Mouse (Mus musculus): Measurements from ENCODE around the gene Fam78a. TPM values are rescaled to one million over a fixed set of nuclear protein-coding genes. Genes with fewer than 3 reads are reported as not detected.
A peak's percentile ranks its signal among the peaks of the same experiment; 100 is the strongest.

The Fam78a gene
- polyA plus RNA-seq, 1 experiment from 2014 or later = 27.6 TPM

DNA sequence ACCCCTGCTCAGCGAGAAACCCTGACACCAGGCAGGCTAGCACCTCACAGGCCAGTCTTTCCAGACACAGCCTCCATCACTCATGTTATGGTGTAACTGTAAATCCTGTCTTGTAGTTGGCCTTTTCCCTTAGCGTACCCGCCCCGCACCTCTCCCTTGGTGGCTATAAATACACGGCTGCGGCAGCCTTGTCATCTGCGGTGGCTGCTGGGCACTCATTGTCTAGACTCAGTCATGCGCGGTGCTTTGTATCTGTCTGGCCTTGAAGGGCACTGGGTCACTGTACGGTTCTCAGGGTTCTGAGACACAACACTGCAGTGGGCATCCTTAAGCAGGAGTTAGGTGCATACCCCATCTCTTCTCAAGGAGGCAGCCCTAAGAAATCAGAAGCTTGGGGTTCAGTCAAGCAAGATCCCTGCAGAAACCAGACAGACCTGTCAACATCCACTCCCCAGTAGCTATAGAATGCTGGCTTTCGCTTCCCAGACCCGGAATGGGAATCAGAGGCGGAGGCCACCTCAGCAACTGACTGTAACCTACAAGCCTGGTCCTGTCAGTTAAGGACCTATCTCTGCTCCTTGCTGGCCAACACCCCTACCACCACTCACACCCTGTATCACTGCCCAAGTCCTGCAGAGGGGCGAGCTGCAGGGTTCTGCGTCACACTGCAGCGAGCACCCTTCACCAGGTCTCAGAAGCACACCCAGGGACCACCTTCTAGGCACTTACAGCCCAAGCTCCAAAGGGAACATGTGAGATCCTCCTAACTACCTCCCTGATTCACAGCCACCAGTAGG, 20.7 kb upstream of the Fam78a start:
- Histone ChIP-seq H3K36me3 (ENCODE audit: control insufficient read depth, insufficient read depth) (peaks cover 14% of the 10 kb centered on the region), H3K4me3 (ENCODE audit: low read length) (no peak overlapping the region), H3K27ac (ENCODE audit: low read length) (peak overlapping the region; percentile 91), H3K4me2 (ENCODE audit: low read depth, low read length) (peak overlapping the region; percentile 3), H3K4me1 (ENCODE audit: control insufficient read depth, insufficient read depth, low read length) (peaks cover 32% of the 10 kb centered on the region), H3K9me3 (replicated peaks; ENCODE audit: control insufficient read depth, low read length) (peaks cover 5% of the 10 kb centered on the region; the same call in 1 of the 2 replicates), H3K27me3 (ENCODE audit: control insufficient read depth, insufficient read depth, low read length) (no peaks in the 10 kb centered on the region), H3K9ac (ENCODE audit: low read length) (peak overlapping the region; percentile 55)
- WGBS = 46% methylated on average over 16 of the region's 16 CpGs
- ATAC-seq (replicated peaks; ENCODE audit: extremely low read depth, insufficient read depth, low FRiP score) = peak; percentile 81

DNA sequence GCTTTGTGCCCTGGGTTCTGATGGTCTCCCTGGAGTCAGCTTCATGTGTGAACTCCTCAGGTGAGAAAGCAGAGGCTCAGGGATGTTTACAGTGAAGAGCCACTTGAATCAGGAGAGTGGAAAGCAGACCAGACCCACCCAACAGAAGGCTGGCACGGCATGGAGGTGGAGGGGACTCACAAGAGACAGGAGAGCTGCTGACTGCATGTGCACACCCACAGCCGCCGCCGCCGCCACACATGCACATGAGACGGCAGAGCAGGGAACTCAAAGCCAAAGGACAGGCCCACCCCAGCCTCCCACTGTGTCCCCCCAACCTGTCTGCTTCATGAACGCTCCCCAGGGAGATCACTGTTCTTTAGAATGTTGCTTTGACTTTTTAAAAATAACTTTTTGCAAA, 19.5 kb upstream of the Fam78a start:
- Histone ChIP-seq H3K4me3 (ENCODE audit: low read length) (no peak overlapping the region), H3K27ac (ENCODE audit: low read length) (peak overlapping the region; percentile 91), H3K4me1 (ENCODE audit: control insufficient read depth, insufficient read depth, low read length) (peaks cover 32% of the 10 kb centered on the region), H3K9me3 (replicated peaks; ENCODE audit: control insufficient read depth, low read length) (peaks cover 5% of the 10 kb centered on the region; the same call in 1 of the 2 replicates), H3K9ac (ENCODE audit: low read length) (no peak overlapping the region), H3K36me3 (ENCODE audit: control insufficient read depth, insufficient read depth) (peaks cover 12% of the 10 kb centered on the region), H3K27me3 (ENCODE audit: control insufficient read depth, insufficient read depth, low read length) (no peaks in the 10 kb centered on the region), H3K4me2 (ENCODE audit: low read depth, low read length) (no peak overlapping the region)
- no peak for ATAC-seq (replicated peaks; ENCODE audit: extremely low read depth, insufficient read depth, low FRiP score)
- WGBS = 58% methylated on average over 7 of the region's 7 CpGs

GRCm38 (mm10) chr2:32103557-32103956, 18.9 kb upstream of the Fam78a start:
- H3K27ac ChIP-seq (ENCODE audit: low read length) = peak overlapping the region; percentile 91; the same call in 1 of the 2 replicates
- H3K27me3 ChIP-seq (ENCODE audit: control insufficient read depth, insufficient read depth, low read length) = no peaks in the 10 kb centered on the region
- H3K36me3 ChIP-seq (ENCODE audit: control insufficient read depth, insufficient read depth) = peaks cover 10% of the 10 kb centered on the region
- 73% methylated on average over 7 of the region's 7 CpGs for WGBS
- no peak overlapping the region for H3K9ac ChIP-seq (ENCODE audit: low read length)
- H3K4me1 ChIP-seq (ENCODE audit: control insufficient read depth, insufficient read depth, low read length) = peaks cover 32% of the 10 kb centered on the region
- H3K4me2 ChIP-seq (ENCODE audit: low read depth, low read length) = no peak overlapping the region
- no peak overlapping the region for H3K4me3 ChIP-seq (ENCODE audit: low read length)
- peaks cover 5% of the 10 kb centered on the region; the same call in 1 of the 2 replicates for H3K9me3 ChIP-seq (replicated peaks; ENCODE audit: control insufficient read depth, low read length)
- no peak for ATAC-seq (replicated peaks; ENCODE audit: extremely low read depth, insufficient read depth, low FRiP score)

- Histone ChIP-seq H3K36me3 (ENCODE audit: control insufficient read depth, insufficient read depth) (peaks cover 6% of the 10 kb centered on the region), H3K27me3 (ENCODE audit: control insufficient read depth, insufficient read depth, low read length) (no peaks in the 10 kb centered on the region), H3K9me3 (replicated peaks; ENCODE audit: control insufficient read depth, low read length) (peaks cover 5% of the 10 kb centered on the region; the same call in 1 of the 2 replicates), H3K27ac (ENCODE audit: low read length) (no peak overlapping the region), H3K4me2 (ENCODE audit: low read depth, low read length) (no peak overlapping the region), H3K4me1 (ENCODE audit: control insufficient read depth, insufficient read depth, low read length) (peaks cover 32% of the 10 kb centered on the region), H3K9ac (ENCODE audit: low read length) (no peak overlapping the region), H3K4me3 (ENCODE audit: low read length) (no peak overlapping the region)
- WGBS = 64% methylated on average over 5 of the region's 5 CpGs
- ATAC-seq (replicated peaks; ENCODE audit: extremely low read depth, insufficient read depth, low FRiP score) = no peak
Measured at GRCm38 (mm10) chr2:32102944-32103343, 18.3 kb upstream of the Fam78a start.

DNA sequence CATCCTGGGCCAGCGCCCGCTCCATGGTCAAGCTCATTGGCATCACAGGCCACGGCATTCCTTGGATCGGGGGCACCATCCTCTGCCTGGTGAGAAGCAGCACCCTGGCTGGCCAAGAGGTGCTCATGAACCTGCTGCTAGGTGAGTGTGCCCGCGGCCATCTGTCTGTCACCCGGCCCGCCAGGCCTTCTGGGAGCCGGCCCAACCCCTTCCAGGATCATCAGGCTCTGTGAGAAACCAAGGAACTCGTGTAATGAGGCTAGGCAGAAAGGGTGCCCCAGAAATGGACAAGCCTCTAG, 11.4 kb upstream of the Fam78a start:
- peak overlapping the region; percentile 70 for H3K4me2 ChIP-seq (ENCODE audit: low read depth, low read length)
- ATAC-seq (replicated peaks; ENCODE audit: extremely low read depth, insufficient read depth, low FRiP score) = no peak
- no peaks in the 10 kb centered on the region for H3K27me3 ChIP-seq (ENCODE audit: control insufficient read depth, insufficient read depth, low read length)
- H3K9ac ChIP-seq (ENCODE audit: low read length) = peak overlapping the region; percentile 84
- peaks cover 5% of the 10 kb centered on the region; the same call in 1 of the 2 replicates for H3K9me3 ChIP-seq (replicated peaks; ENCODE audit: control insufficient read depth, low read length)
- H3K4me3 ChIP-seq (ENCODE audit: low read length) = peak overlapping the region; percentile 64
- H3K27ac ChIP-seq (ENCODE audit: low read length) = peak overlapping the region; percentile 87
- 74% methylated on average over 10 of the region's 10 CpGs for WGBS
- peaks cover 9% of the 10 kb centered on the region for H3K4me1 ChIP-seq (ENCODE audit: control insufficient read depth, insufficient read depth, low read length)
- H3K36me3 ChIP-seq (ENCODE audit: control insufficient read depth, insufficient read depth) = peaks cover 6% of the 10 kb centered on the region

- H3K9ac ChIP-seq (ENCODE audit: low read length) = peak within 1 kb of the TSS; percentile 84
- peak within 1 kb of the TSS; percentile 70 for H3K4me2 ChIP-seq (ENCODE audit: low read depth, low read length)
- H3K27me3 ChIP-seq (ENCODE audit: control insufficient read depth, insufficient read depth, low read length) = no peaks in the 10 kb centered on the region
- H3K27ac ChIP-seq (ENCODE audit: low read length) = peak within 1 kb of the TSS; percentile 87
- H3K4me1 ChIP-seq (ENCODE audit: control insufficient read depth, insufficient read depth, low read length) = peaks cover 9% of the 10 kb centered on the region
- WGBS = 41% methylated on average over 22 of the region's 22 CpGs
- peaks cover 2% of the 10 kb centered on the region; the same call in 1 of the 2 replicates for H3K9me3 ChIP-seq (replicated peaks; ENCODE audit: control insufficient read depth, low read length)
- peak within 1 kb of the TSS; percentile 64 for H3K4me3 ChIP-seq (ENCODE audit: low read length)
- H3K36me3 ChIP-seq (ENCODE audit: control insufficient read depth, insufficient read depth) = peaks cover 2% of the 10 kb centered on the region
- peak; percentile 89 for ATAC-seq (replicated peaks; ENCODE audit: extremely low read depth, insufficient read depth, low FRiP score)
Measured at GRCm38 (mm10) chr2:32095351-32096121, 10.9 kb upstream of the Fam78a start, which contains the start of gene Plpp7. Gene Plpp7, plus strand, starts transcription at chr2:32095528.

DNA sequence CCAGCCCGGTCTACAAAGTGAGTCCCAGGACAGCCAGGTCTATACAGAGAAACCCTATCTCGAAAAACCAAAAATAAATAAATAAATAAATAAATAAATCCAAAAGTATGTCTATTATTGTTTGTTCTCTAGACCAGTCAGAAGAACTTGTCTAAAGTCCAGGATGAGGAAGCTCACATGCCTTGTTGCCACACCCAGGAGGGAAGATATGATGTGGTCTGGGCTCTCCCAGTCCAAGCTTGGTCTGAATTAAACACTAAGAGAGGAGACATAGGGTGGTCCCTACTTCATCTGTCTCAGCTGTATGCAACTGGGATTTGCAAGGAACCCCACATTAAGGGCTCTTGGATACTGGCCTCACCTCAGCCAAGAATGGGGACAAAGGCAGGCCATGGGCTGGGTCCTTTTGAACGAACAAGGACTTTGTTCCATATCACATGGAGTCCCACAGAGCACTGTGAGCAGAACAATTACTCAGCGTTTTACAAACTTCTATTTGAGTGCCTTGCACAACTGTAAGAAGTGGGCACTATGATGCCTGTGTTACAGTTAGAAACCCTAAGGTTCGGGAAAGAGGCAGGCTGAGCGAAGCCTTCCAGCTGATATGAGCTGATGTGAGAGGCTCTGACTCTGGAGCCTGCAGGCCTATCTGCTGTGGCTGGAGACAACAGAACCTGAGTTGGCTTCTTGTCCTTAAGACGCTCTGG, 9.5 kb upstream of the Fam78a start:
- Histone ChIP-seq H3K4me1 (ENCODE audit: control insufficient read depth, insufficient read depth, low read length) (peaks cover 11% of the 10 kb centered on the region), H3K9ac (ENCODE audit: low read length) (no peak overlapping the region), H3K9me3 (replicated peaks; ENCODE audit: control insufficient read depth, low read length) (no peaks in the 10 kb centered on the region), H3K4me2 (ENCODE audit: low read depth, low read length) (no peak overlapping the region), H3K36me3 (ENCODE audit: control insufficient read depth, insufficient read depth) (no peaks in the 10 kb centered on the region), H3K27me3 (ENCODE audit: control insufficient read depth, insufficient read depth, low read length) (no peaks in the 10 kb centered on the region), H3K4me3 (ENCODE audit: low read length) (no peak overlapping the region), H3K27ac (ENCODE audit: low read length) (no peak overlapping the region)
- WGBS = 84% methylated on average over 7 of the region's 7 CpGs
- no peak for ATAC-seq (replicated peaks; ENCODE audit: extremely low read depth, insufficient read depth, low FRiP score)

GRCm38 (mm10) chr2:32091956-32092355, 7.3 kb upstream of the Fam78a start:
- ATAC-seq (replicated peaks; ENCODE audit: extremely low read depth, insufficient read depth, low FRiP score) = no peak
- no peak overlapping the region for H3K27ac ChIP-seq (ENCODE audit: low read length)
- no peak overlapping the region for H3K4me3 ChIP-seq (ENCODE audit: low read length)
- WGBS = 42% methylated on average over 3 of the region's 3 CpGs
- peaks cover 22% of the 10 kb centered on the region for H3K4me1 ChIP-seq (ENCODE audit: control insufficient read depth, insufficient read depth, low read length)
- H3K36me3 ChIP-seq (ENCODE audit: control insufficient read depth, insufficient read depth) = no peaks in the 10 kb centered on the region
- no peak overlapping the region for H3K4me2 ChIP-seq (ENCODE audit: low read depth, low read length)
- H3K9ac ChIP-seq (ENCODE audit: low read length) = no peak overlapping the region
- H3K27me3 ChIP-seq (ENCODE audit: control insufficient read depth, insufficient read depth, low read length) = no peaks in the 10 kb centered on the region; the same call in 1 of the 2 replicates
- no peaks in the 10 kb centered on the region for H3K9me3 ChIP-seq (replicated peaks; ENCODE audit: control insufficient read depth, low read length)
